Mouse (Mus musculus) gastrocnemius, adult 8-10 months (tissue): ENCODE data around the gene Ufc1. TPM values are rescaled to one million over a fixed set of nuclear protein-coding genes. Genes with fewer than 3 reads are reported as not detected.
A peak's percentile ranks its signal among the peaks of the same experiment; 100 is the strongest.
"Not testable (repeated sequence)": the region's sequence is repeated elsewhere in the genome, so short reads cannot be mapped to it uniquely, and the experiment has no call there.

Experiments
- DNase-seq, 2 experiments: peaks; one replicate each; pipeline ENCODE4 v3.0.0; 2022; ENCODE audit warnings: low spot score in 2 of 2
- total RNA-seq, 4 experiments: library from RNA; stranded (reverse); gene quantifications; 2 replicates each; pipeline ENCODE4 v1.2.4; 2022

Ufc1 gene
- total RNA-seq, 4 experiments from 2014 or later, result 102 to 110 (median 106) TPM

- DNase-seq, result no peak
Measured at GRCm38 (mm10) chr1:171248386-171249226, 46.2 kb downstream of the Ufc1 start.

GRCm38 (mm10) chr1:171247916-171248315 lies 46.9 kb downstream of the Ufc1 start:
- no peak for DNase-seq

DNA sequence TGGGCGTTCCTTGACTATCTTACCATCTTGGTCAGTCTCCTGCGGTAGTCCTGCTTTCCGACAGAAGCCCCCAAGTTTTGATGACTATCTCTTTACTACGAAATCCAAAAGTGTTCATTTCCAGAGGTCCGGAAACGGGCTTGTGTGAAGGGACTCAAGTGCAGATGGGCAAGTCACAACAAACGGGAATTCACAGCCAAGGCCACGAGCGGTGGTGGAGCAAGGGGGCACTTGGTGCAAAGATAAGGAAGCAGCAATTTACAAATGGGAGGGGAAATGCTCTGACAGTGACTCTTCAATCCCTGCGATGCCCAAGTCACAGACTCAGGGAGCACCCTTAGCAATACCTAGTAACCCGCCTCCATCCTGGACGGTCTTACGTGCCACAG lies 47.4 kb downstream of the Ufc1 start:
- no peak for DNase-seq

GRCm38 (mm10) chr1:171246709-171247452 lies 47.9 kb downstream of the Ufc1 start:
- peak; percentile 95 for DNase-seq

- DNase-seq, result no peak
Measured at GRCm38 (mm10) chr1:171245353-171245752, 49.5 kb downstream of the Ufc1 start.

GRCm38 (mm10) chr1:171241952-171242351 lies 52.9 kb downstream of the Ufc1 start:
- not testable (repeated sequence) for DNase-seq

GRCm38 (mm10) chr1:171240911-171241310 lies 53.9 kb downstream of the Ufc1 start:
- DNase-seq, result no peak

- DNase-seq, result peak; percentile 60 to 66
Measured at GRCm38 (mm10) chr1:171239992-171240744, 54.7 kb downstream of the Ufc1 start.

Other genes starting within 250 kb of the Ufc1 start
- gene Fcgr3, start 230.1 kb downstream of the Ufc1 start, total RNA-seq, result 1 to 10 TPM in 3 of 4 experiments, under 1 TPM in 1; 0.73 to 1.8 (median 1.4) TPM
- 1 to 10 TPM in 3 of 4 experiments, under 1 TPM in 1; 0.56 to 1.3 (median 1.2) TPM for gene Cfap126, start 181.1 kb downstream of the Ufc1 start, total RNA-seq
- gene Sdhc, start 144.4 kb downstream of the Ufc1 start, total RNA-seq, result 100 to 1,000 TPM; 597 to 760 (median 703) TPM
- gene Mpz, start 144.3 kb downstream of the Ufc1 start, total RNA-seq, result 10 to 100 TPM in 3 of 4 experiments, 1 to 10 TPM in 1; 5.2 to 26.1 (median 16.9) TPM
- gene Pcp4l1, start 98.8 kb downstream of the Ufc1 start, total RNA-seq, result 10 to 100 TPM; 40.2 to 94.7 (median 71.0) TPM
- under 1 TPM in 1 of 4 experiments, not detected in 3; 0.21 TPM for gene Nr1i3, start 81.1 kb downstream of the Ufc1 start, total RNA-seq
- gene Tomm40l, start 72.5 kb downstream of the Ufc1 start, total RNA-seq, result 10 to 100 TPM; 46.4 to 50.9 (median 50.4) TPM
- gene Apoa2, start 70.0 kb downstream of the Ufc1 start, total RNA-seq, result 1 to 10 TPM in 2 of 4 experiments, not detected in 2; 1.5 to 6.1 TPM
- gene Fcer1g, start 60.7 kb downstream of the Ufc1 start, total RNA-seq, result 1 to 10 TPM in 3 of 4 experiments, under 1 TPM in 1; 0.85 to 3.1 (median 2.3) TPM
- under 1 TPM in 2 of 4 experiments, not detected in 2; 0.09 to 0.36 TPM for gene Adamts4, start 44.6 kb downstream of the Ufc1 start, total RNA-seq
- gene Ndufs2, start 43.6 kb downstream of the Ufc1 start, total RNA-seq, result 100 to 1,000 TPM; 830 to 997 (median 868) TPM
- gene B4galt3, start 24.7 kb downstream of the Ufc1 start, total RNA-seq, result 10 to 100 TPM in 2 of 4 experiments, 1 to 10 TPM in 2; 8.7 to 14.1 (median 10.9) TPM
- 10 to 100 TPM in 2 of 4 experiments, 1 to 10 TPM in 2; 7.3 to 10.7 (median 9.0) TPM for gene Ppox, start 13.8 kb downstream of the Ufc1 start, total RNA-seq
- gene Usp21, start 7.0 kb downstream of the Ufc1 start, total RNA-seq, result 10 to 100 TPM; 15.3 to 19.3 (median 16.2) TPM
- 10 to 100 TPM; 31.9 to 39.7 (median 37.3) TPM for gene Dedd, start 34.1 kb upstream of the Ufc1 start, total RNA-seq
- 10 to 100 TPM; 25.6 to 30.3 (median 29.0) TPM for gene Nit1, start 50.6 kb upstream of the Ufc1 start, total RNA-seq
- gene Pfdn2, start 50.6 kb upstream of the Ufc1 start, total RNA-seq, result 100 to 1,000 TPM in 2 of 4 experiments, 10 to 100 TPM in 2; 46.7 to 104 (median 77.5) TPM
- not detected for gene Klhdc9, start 65.8 kb upstream of the Ufc1 start, total RNA-seq
- gene Nectin4, start 75.1 kb upstream of the Ufc1 start, total RNA-seq, result not detected
- under 1 TPM; 0.34 to 0.63 (median 0.44) TPM for gene Arhgap30, start 93.9 kb upstream of the Ufc1 start, total RNA-seq
- 10 to 100 TPM; 29.3 to 35.5 (median 33.0) TPM for gene Usf1, start 116.3 kb upstream of the Ufc1 start, total RNA-seq
- gene Tstd1, start 123.8 kb upstream of the Ufc1 start, total RNA-seq, result under 1 TPM in 2 of 4 experiments, not detected in 2; 0.51 to 0.58 TPM
- gene F11r, start 142.5 kb upstream of the Ufc1 start, total RNA-seq, result 1 to 10 TPM; 3.6 to 5.9 (median 4.2) TPM
- gene Alyref2, start 208.5 kb upstream of the Ufc1 start, total RNA-seq, result 1 to 10 TPM in 3 of 4 experiments, under 1 TPM in 1; 0.90 to 1.3 (median 1.2) TPM
- gene Itln1, start 240.3 kb upstream of the Ufc1 start, total RNA-seq, result not detected